Mouse (Mus musculus) neural tube, embryonic 11.5 days (tissue): Measurements from ENCODE around the gene Poldip3. TPM values are rescaled to one million over a fixed set of nuclear protein-coding genes. Genes with fewer than 3 reads are reported as not detected.

Source experiments
- ATAC-seq: fragments of 200-750 bp; cut with Nextera tagmentation; 2 replicates; pipeline ENCODE4 v1.8.0; 2017; ENCODE audit warnings: moderate number of reproducible peaks, mild to moderate bottlenecking, moderate TSS enrichment, moderate library complexity; ENCODE audit not compliant: insufficient read depth, low FRiP score, low TSS enrichment
- DNase-seq: peaks from one replicate; pipeline ENCODE4 v3.0.0-alpha.2; 2015; ENCODE audit warnings: low spot score
- H3K27ac ChIP-seq: fragments of 300-500 bp; sonication (generic); 2 replicates; pipeline ENCODE4 v1.5.1; 2014; ENCODE audit warnings: low read depth, mild to moderate bottlenecking, low read length
- H3K27me3 ChIP-seq: fragments of 300-500 bp; sonication (generic); 2 replicates; pipeline ENCODE4 v1.6.1; 2014; ENCODE audit warnings: mild to moderate bottlenecking, low read length, mixed read lengths; ENCODE audit not compliant: control insufficient read depth, insufficient read depth
- H3K36me3 ChIP-seq: fragments of 300-500 bp; sonication (generic); 2 replicates; pipeline ENCODE4 v1.6.1; 2014; ENCODE audit warnings: mild to moderate bottlenecking, low read length, moderate library complexity, mixed read lengths; ENCODE audit not compliant: control insufficient read depth, insufficient read depth
- H3K4me1 ChIP-seq: fragments of 300-500 bp; sonication (generic); 2 replicates; pipeline ENCODE4 v1.6.1; 2014; ENCODE audit warnings: low read length, mixed read lengths; ENCODE audit not compliant: control insufficient read depth, insufficient read depth
- H3K4me2 ChIP-seq: fragments of 300-500 bp; sonication (generic); 2 replicates; pipeline ENCODE4 v1.6.1; 2014; ENCODE audit warnings: low read depth, mild to moderate bottlenecking, moderate library complexity
- H3K4me3 ChIP-seq: fragments of 300-500 bp; sonication (generic); 2 replicates; pipeline ENCODE4 v1.5.1; 2014; ENCODE audit warnings: low read depth, low read length
- H3K9ac ChIP-seq: fragments of 300-500 bp; sonication (generic); 2 replicates; pipeline ENCODE4 v1.6.1; 2014; ENCODE audit warnings: mild to moderate bottlenecking, low read length
- H3K9me3 ChIP-seq: fragments of 300-500 bp; sonication (generic); 2 replicates; pipeline ENCODE4 v1.6.1; 2016; ENCODE audit warnings: low read length; ENCODE audit not compliant: control insufficient read depth
- WGBS: fragments of 180-500 bp; shearing (Covaris S2); extraction: QIAGEN DNeasy Blood & Tissue Kit; methylation state at CpG from one replicate; pipeline ENCODE4 v1.1.7; 2014; 5-methylcytosine and 5-hydroxymethylcytosine counted together
- polyA plus RNA-seq: library from polyadenylated mRNA; unstranded; fragments of >200 nt; fragmentation: Nextera tagmentation; extraction: Ambion mirVana; gene quantifications from 2 replicates; pipeline ENCODE4 v1.2.1, GENCODE M21; 2014

Gene Poldip3
- 180 and 196 TPM in 2 replicates for polyA plus RNA-seq

DNA sequence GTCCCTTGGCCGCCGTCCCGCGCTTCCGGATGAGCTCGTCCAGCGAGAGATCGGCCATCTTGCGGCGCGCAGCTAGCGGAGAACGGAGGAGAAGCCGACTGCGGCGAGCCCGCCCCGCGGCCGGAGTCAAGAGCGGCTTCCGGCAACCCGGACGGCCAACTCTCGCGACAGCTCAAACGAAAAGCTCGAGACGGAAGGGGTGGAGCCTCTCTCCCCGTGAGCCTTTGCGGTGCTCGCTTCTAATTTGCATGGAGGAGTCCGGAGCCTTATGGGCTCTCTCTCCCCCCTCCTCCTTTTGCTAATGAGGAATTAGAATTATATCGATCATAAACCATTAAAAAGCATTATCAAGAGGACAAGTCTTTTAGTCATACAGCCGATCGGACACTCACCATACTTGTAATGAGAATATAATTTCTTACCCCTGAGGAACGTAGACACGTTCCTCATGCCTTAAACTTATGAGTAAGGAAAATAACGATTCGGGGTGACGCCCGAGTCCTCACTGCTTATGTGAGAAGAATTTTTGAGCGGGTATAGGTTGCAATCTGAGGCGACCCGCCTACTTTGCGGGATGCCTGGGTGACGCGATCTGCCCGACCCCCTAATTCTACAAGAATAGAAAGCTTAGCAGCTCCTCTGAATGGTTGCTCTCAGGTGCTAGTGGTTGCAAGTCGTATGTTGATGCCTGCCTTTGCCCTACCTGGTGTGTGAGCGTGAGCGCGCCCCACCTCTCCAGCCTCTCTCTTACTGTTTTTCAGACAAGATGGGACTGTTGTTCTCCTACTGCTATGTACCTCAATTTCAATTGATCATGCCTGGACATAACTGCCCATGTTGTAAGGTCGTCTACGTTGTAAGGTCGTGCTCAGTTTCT is at the start of gene Poldip3:
Gene Poldip3, minus strand, starts transcription at position 189 of the 877 bp plus-strand sequence.
- H3K27ac ChIP-seq, result peak within 1 kb of the TSS; percentile 89
- peaks cover 5% of the 10 kb centered on the region; the same call in 1 of the 2 replicates for H3K4me1 ChIP-seq
- peaks cover 4% of the 10 kb centered on the region; the same call in 1 of the 2 replicates for H3K36me3 ChIP-seq
- H3K4me2 ChIP-seq, result peak within 1 kb of the TSS; percentile 90
- H3K9ac ChIP-seq, result peak within 1 kb of the TSS; percentile 89
- ATAC-seq (peak; percentile 91), DNase-seq (peak; percentile 98)
- no peaks in the 10 kb centered on the region for H3K27me3 ChIP-seq
- peak within 1 kb of the TSS; percentile 76 for H3K4me3 ChIP-seq
- no peaks in the 10 kb centered on the region for H3K9me3 ChIP-seq
- WGBS, result under 1% methylated on average over 55 of the region's 56 CpGs

DNA sequence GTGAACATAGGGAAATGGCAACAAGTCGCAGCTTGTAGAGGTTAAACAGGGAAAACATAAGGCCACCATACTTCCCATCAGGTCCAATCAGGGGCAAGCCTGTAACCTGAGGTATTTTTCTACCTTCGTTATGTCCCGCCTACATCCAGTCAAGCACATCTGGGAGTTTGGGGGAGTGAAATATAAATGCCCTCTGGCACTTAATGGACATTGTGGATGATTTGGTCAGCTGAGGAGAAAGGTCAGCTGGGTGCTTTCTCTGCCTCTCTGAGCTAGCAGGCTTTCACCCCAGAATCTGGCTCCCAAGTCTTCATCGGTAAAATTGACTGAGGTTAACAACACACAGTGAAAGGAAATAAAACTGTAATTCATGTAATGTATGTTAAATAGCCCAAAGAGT is 44.2 kb upstream of the Poldip3 start:
- WGBS, result 89% methylated on average over 4 of the region's 4 CpGs
- ATAC-seq, result no peak
- H3K4me3 ChIP-seq, result no peak overlapping the region

DNA sequence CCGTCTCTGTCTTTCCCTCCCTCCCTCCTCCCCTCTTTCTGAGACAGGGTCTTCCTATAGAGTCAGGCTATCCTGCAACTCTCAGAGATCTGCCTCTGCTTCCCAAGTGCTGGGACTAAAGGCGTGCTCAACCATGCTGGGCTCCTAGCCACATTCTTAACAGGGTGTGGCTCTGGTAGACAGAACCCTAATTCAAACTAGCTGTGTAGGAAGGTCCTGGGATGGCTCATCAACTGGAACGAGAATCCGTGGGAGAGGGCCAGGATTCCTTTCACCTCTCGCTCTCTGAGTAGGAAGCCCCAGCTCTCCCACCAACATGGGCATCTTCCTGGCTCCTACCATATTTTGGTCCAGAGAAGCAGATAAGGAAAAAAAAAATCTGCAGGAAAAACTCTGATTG is 33.2 kb upstream of the Poldip3 start:
- no peak overlapping the region for H3K27ac ChIP-seq
- no peaks in the 10 kb centered on the region for H3K36me3 ChIP-seq
- DNase-seq (no peak), ATAC-seq (no peak)
- no peaks in the 10 kb centered on the region for H3K27me3 ChIP-seq
- H3K4me1 ChIP-seq, result no peaks in the 10 kb centered on the region
- H3K9me3 ChIP-seq, result no peaks in the 10 kb centered on the region
- no peak overlapping the region for H3K9ac ChIP-seq
- no peak overlapping the region for H3K4me3 ChIP-seq
- H3K4me2 ChIP-seq, result no peak overlapping the region
- 82% methylated on average over 5 of the region's 5 CpGs for WGBS

More for the DNA sequence above, 44.2 kb upstream of the Poldip3 start:
- H3K9me3 ChIP-seq, result no peaks in the 10 kb centered on the region
- H3K27ac ChIP-seq, result no peak overlapping the region
- H3K36me3 ChIP-seq, result no peaks in the 10 kb centered on the region
- H3K27me3 ChIP-seq, result no peaks in the 10 kb centered on the region
- H3K9ac ChIP-seq, result no peak overlapping the region
- H3K4me1 ChIP-seq, result no peaks in the 10 kb centered on the region
- no peak for DNase-seq
- no peak overlapping the region for H3K4me2 ChIP-seq

DNA sequence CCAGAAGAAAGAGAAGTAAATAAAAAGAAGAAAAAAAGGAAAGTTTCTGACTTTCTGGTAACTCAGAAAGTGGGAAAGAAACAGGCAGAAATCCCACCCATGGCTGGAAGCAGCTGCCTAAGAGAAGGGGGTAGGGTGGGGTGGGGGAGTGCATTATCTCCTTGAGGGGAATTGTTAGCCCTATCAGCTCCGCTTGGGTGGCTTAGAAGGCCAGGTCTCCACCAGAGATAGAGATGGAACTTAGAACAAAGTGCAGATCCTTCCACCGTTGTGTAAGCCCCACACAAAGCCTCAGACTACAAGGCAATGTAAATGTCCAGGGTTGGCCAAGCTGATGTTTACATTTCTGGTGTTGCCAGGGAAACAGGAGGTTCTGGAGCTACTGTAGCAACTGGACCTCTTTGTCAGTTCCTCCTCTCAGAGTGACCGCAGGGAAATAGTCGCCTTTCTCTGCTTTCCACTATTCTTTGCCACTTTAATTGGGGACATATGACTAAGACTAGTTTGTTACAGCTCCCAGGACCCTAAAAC is 32.7 kb upstream of the Poldip3 start:
- no peak for DNase-seq
- 67% methylated on average over 4 of the region's 4 CpGs for WGBS
- no peak overlapping the region for H3K4me3 ChIP-seq

DNA sequence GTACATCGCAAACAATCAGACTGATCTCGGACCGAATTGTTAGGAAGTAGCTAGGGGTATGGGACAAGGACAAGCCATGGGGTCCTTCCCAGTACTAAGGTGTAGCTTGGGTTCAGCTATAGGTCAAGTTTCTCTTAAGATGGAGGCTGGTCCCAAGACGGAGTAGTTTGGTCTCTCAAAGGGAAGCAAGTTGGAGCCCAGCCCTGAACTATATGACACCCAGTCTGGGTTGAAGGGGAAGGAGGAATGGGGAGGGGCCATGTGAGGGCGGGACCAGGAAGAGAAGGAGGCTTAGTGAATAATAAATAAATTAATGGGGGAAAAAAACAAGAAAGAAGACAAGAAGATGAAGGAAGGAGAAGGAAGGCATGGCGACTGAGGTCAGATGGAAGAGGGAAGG is 30.8 kb upstream of the Poldip3 start:
- no peaks in the 10 kb centered on the region for H3K36me3 ChIP-seq
- no peaks in the 10 kb centered on the region for H3K27me3 ChIP-seq
- DNase-seq, result no peak
- H3K4me3 ChIP-seq, result no peak overlapping the region
- WGBS, result 93% methylated on average over 6 of the region's 6 CpGs
- H3K27ac ChIP-seq, result no peak overlapping the region
- no peak overlapping the region for H3K4me2 ChIP-seq
- H3K9me3 ChIP-seq, result no peaks in the 10 kb centered on the region
- no peak overlapping the region for H3K9ac ChIP-seq
- no peak for ATAC-seq
- no peaks in the 10 kb centered on the region for H3K4me1 ChIP-seq

More for the DNA sequence above, 32.7 kb upstream of the Poldip3 start:
- H3K9ac ChIP-seq, result no peak overlapping the region
- ATAC-seq, result no peak
- H3K9me3 ChIP-seq, result no peaks in the 10 kb centered on the region
- no peaks in the 10 kb centered on the region for H3K4me1 ChIP-seq
- H3K27ac ChIP-seq, result no peak overlapping the region
- no peaks in the 10 kb centered on the region for H3K36me3 ChIP-seq
- no peak overlapping the region for H3K4me2 ChIP-seq
- no peaks in the 10 kb centered on the region for H3K27me3 ChIP-seq

DNA sequence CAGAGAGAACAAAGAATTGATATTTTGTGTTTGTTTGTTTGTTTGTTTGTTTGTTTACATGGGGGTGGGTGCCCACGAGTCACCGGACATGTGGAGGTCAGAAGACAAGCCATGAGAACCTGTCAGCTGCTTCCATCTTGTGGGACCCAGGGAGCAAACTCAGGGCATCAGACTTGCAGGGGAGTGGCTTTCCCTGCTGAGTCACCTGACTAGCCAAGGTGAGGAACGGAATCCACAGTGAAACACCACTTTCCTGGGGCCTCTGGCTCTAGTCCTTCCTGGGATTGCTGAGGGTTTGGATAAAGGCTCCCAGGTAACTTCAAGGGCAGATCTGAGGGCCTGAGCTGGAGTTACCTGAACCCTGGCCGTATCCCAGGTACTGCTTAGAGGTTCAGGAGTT is 27.5 kb upstream of the Poldip3 start:
- H3K27me3 ChIP-seq, result no peaks in the 10 kb centered on the region
- ATAC-seq (no peak), DNase-seq (no peak)
- WGBS, result 82% methylated on average over 4 of the region's 4 CpGs
- H3K9ac ChIP-seq, result no peak overlapping the region
- no peak overlapping the region for H3K27ac ChIP-seq
- H3K36me3 ChIP-seq, result no peaks in the 10 kb centered on the region
- H3K4me1 ChIP-seq, result no peaks in the 10 kb centered on the region
- H3K4me2 ChIP-seq, result no peak overlapping the region
- H3K4me3 ChIP-seq, result no peak overlapping the region
- no peaks in the 10 kb centered on the region for H3K9me3 ChIP-seq

DNA sequence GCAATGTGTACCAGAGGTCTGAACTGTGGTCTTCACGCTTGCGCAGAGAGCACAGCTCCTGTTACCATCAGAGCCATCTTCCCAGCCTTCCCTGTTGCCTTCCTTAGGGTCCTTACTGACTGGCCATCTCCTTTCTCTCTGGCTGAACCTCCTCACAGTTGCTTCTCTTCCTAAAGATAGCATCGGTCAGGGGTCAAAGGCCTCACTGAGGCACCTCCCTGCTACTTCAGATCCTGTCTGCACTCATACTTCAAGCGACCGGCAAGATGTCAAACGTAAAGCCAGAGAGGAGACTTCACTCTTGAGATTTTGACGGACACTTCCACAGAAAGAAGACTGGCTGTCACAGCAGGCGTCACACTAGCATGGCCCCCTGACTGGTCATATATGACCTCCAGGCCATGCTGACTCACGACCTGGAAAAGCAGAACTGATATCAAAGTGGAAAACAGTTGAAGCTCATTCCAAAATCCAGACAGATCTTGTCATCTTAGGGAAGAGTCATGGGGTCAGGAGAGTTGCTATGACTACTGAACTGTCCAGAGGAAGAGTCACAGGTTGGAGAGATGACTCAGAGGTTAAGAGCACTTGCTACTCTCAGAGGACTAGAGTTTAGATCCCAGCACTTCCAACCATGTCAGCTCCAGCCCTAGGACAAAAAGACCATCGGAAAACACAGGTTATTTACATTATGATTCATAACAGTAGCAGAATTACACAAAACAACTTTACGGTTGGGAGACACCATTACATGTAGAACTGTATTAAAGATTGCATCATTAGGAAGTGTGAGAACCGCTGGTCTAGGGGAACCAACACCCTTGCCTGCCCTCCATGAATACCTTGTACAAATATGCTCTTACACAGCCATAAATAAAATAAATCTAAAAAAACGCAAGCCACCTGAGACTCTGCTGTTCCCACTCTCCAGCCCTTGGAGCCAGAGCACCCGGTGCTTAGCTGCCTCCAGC is 25.0 kb upstream of the Poldip3 start:
- WGBS, result 90% methylated on average over 14 of the region's 14 CpGs
- no peak overlapping the region; the same call in 1 of the 2 replicates for H3K9ac ChIP-seq
- no peak overlapping the region for H3K4me3 ChIP-seq
- peaks cover 7% of the 10 kb centered on the region; the same call in 1 of the 2 replicates for H3K4me1 ChIP-seq
- no peaks in the 10 kb centered on the region for H3K27me3 ChIP-seq
- no peak overlapping the region for H3K27ac ChIP-seq
- H3K9me3 ChIP-seq, result no peaks in the 10 kb centered on the region
- no peak for ATAC-seq
- no peak overlapping the region for H3K4me2 ChIP-seq
- no peaks in the 10 kb centered on the region for H3K36me3 ChIP-seq
- DNase-seq, result no peak
